Mouse (Mus musculus) hindbrain, embryonic 13.5 days (tissue): ENCODE data around the gene Prm1. TPM values are rescaled to one million over a fixed set of nuclear protein-coding genes. Genes with fewer than 3 reads are reported as not detected.
A peak's percentile ranks its signal among the peaks of the same experiment; 100 is the strongest.

Experiments used
- ATAC-seq: fragments of 200-750 bp; cut with Nextera tagmentation; 2 replicates; pipeline ENCODE4 v1.8.0; 2017; ENCODE audit warnings: moderate TSS enrichment; ENCODE audit not compliant: low FRiP score
- H3K27ac ChIP-seq: fragments of 300-500 bp; sonication (generic); 2 replicates; pipeline ENCODE4 v1.5.1; 2015; ENCODE audit warnings: inconsistent platforms, mild to moderate bottlenecking, moderate library complexity
- H3K27me3 ChIP-seq: fragments of 300-500 bp; sonication (generic); 2 replicates; pipeline ENCODE4 v1.6.1; 2015; ENCODE audit warnings: mild to moderate bottlenecking, inconsistent platforms
- H3K36me3 ChIP-seq: fragments of 300-500 bp; sonication (generic); 2 replicates; pipeline ENCODE4 v1.6.1; 2015; ENCODE audit warnings: mild to moderate bottlenecking, inconsistent platforms
- H3K4me1 ChIP-seq: fragments of 300-500 bp; sonication (generic); replicated peaks from 2 replicates; pipeline ENCODE4 v1.6.1; 2015; ENCODE audit warnings: inconsistent platforms
- H3K4me2 ChIP-seq: fragments of 300-500 bp; sonication (generic); 2 replicates; pipeline ENCODE4 v1.6.1; 2015; ENCODE audit warnings: inconsistent platforms, mild to moderate bottlenecking, moderate library complexity
- H3K4me3 ChIP-seq: fragments of 300-500 bp; sonication (generic); 2 replicates; pipeline ENCODE4 v1.5.1; 2015; ENCODE audit warnings: mild to moderate bottlenecking, inconsistent platforms
- H3K9ac ChIP-seq: fragments of 300-500 bp; sonication (generic); 2 replicates; pipeline ENCODE4 v1.6.1; 2015; ENCODE audit warnings: mild to moderate bottlenecking, inconsistent platforms
- H3K9me3 ChIP-seq: fragments of 300-500 bp; sonication (generic); 2 replicates; pipeline ENCODE4 v1.6.1; 2016; ENCODE audit warnings: inconsistent platforms
- WGBS: fragments of 180-500 bp; shearing (Covaris S2); methylation state at CpG from one replicate; pipeline ENCODE4 v1.1.7; 2015; 5-methylcytosine and 5-hydroxymethylcytosine counted together
- polyA plus RNA-seq: library from polyadenylated mRNA; unstranded; fragments of >200 nt; fragmentation: Nextera tagmentation; extraction: Ambion mirVana; gene quantifications from 2 replicates; pipeline ENCODE4 v1.2.1, GENCODE M21; 2015

The Prm1 gene
- polyA plus RNA-seq, 1 experiment from 2014 or later, result not detected

- H3K9me3 ChIP-seq, result no peaks in the 10 kb centered on the region
- no peaks in the 10 kb centered on the region for H3K36me3 ChIP-seq
- peak within 1 kb of the TSS; percentile 95 for H3K4me2 ChIP-seq
- H3K4me3 ChIP-seq, result peak within 1 kb of the TSS; percentile 62
- WGBS, result under 1% methylated on average over 59 of the region's 59 CpGs
- peaks cover 37% of the 10 kb centered on the region for H3K4me1 ChIP-seq
- peak within 1 kb of the TSS; percentile 80 for H3K9ac ChIP-seq
- H3K27ac ChIP-seq, result peak within 1 kb of the TSS; percentile 90
- H3K27me3 ChIP-seq, result peaks cover 26% of the 10 kb centered on the region
- peak; percentile 88 for ATAC-seq
Measured at GRCm38 (mm10) chr16:10785371-10786231, 20.0 kb downstream of the Prm1 start, which contains the start of gene Socs1. Socs1 (minus strand) TSS chr16:10785536.

GRCm38 (mm10) chr16:10784793-10785370 lies 20.8 kb downstream of the Prm1 start:
- under 1% methylated on average over 49 of the region's 55 CpGs for WGBS
- no peaks in the 10 kb centered on the region for H3K9me3 ChIP-seq
- peak; percentile 89 for ATAC-seq

GRCm38 (mm10) chr16:10783883-10784792 lies 21.5 kb downstream of the Prm1 start:
- ATAC-seq, result peak; percentile 15
- Histone ChIP-seq H3K4me3 (peak overlapping the region; percentile 62), H3K36me3 (no peaks in the 10 kb centered on the region), H3K9ac (peak overlapping the region; percentile 80), H3K27ac (peak overlapping the region; percentile 90), H3K4me2 (peak overlapping the region; percentile 95), H3K4me1 (peaks cover 37% of the 10 kb centered on the region), H3K9me3 (no peaks in the 10 kb centered on the region), H3K27me3 (peaks cover 30% of the 10 kb centered on the region)
- 3% methylated on average over 81 of the region's 81 CpGs for WGBS

More at GRCm38 (mm10) chr16:10784793-10785370, 20.8 kb downstream of the Prm1 start:
- no peaks in the 10 kb centered on the region for H3K36me3 ChIP-seq
- peak overlapping the region; percentile 90 for H3K27ac ChIP-seq
- peaks cover 30% of the 10 kb centered on the region for H3K27me3 ChIP-seq
- H3K4me3 ChIP-seq, result peak overlapping the region; percentile 62
- peak overlapping the region; percentile 95 for H3K4me2 ChIP-seq
- peak overlapping the region; percentile 80 for H3K9ac ChIP-seq
- peaks cover 37% of the 10 kb centered on the region for H3K4me1 ChIP-seq

GRCm38 (mm10) chr16:10783451-10783850 lies 22.2 kb downstream of the Prm1 start:
- Histone ChIP-seq H3K4me3 (peak overlapping the region; percentile 62; the same call in 1 of the 2 replicates), H3K4me2 (peak overlapping the region; percentile 95), H3K4me1 (peaks cover 37% of the 10 kb centered on the region), H3K9me3 (no peaks in the 10 kb centered on the region), H3K9ac (no peak overlapping the region), H3K27me3 (peaks cover 30% of the 10 kb centered on the region), H3K36me3 (no peaks in the 10 kb centered on the region), H3K27ac (no peak overlapping the region)
- no peak for ATAC-seq
- 72% methylated on average over 8 of the region's 8 CpGs for WGBS

GRCm38 (mm10) chr16:10783152-10783434 lies 22.5 kb downstream of the Prm1 start:
- peaks cover 37% of the 10 kb centered on the region for H3K4me1 ChIP-seq
- 68% methylated on average over 1 of the region's 1 CpGs for WGBS
- H3K27ac ChIP-seq, result no peak overlapping the region
- H3K36me3 ChIP-seq, result no peaks in the 10 kb centered on the region
- H3K4me2 ChIP-seq, result peak overlapping the region; percentile 95; the same call in 1 of the 2 replicates
- no peaks in the 10 kb centered on the region for H3K9me3 ChIP-seq
- 0 out of 2 replicates have a peak overlapping the region, but pooled peaks have one; percentile 19 for H3K9ac ChIP-seq
- 0 out of 2 replicates have a peak overlapping the region, but pooled peaks have one; percentile 62 for H3K4me3 ChIP-seq
- peaks cover 30% of the 10 kb centered on the region for H3K27me3 ChIP-seq
- no peak for ATAC-seq

- WGBS, result 40% methylated on average over 6 of the region's 6 CpGs
- ATAC-seq, result no peak
- H3K4me3 ChIP-seq, result no peak overlapping the region
Measured at GRCm38 (mm10) chr16:10782377-10783151, 23.1 kb downstream of the Prm1 start.

GRCm38 (mm10) chr16:10781862-10782371 lies 23.7 kb downstream of the Prm1 start:
- H3K36me3 ChIP-seq, result no peaks in the 10 kb centered on the region
- 0 out of 2 replicates have a peak overlapping the region, but pooled peaks have one; percentile 10 for H3K4me2 ChIP-seq
- peaks cover 30% of the 10 kb centered on the region for H3K27me3 ChIP-seq
- H3K4me1 ChIP-seq, result peaks cover 37% of the 10 kb centered on the region
- no peak overlapping the region for H3K4me3 ChIP-seq
- no peaks in the 10 kb centered on the region for H3K9me3 ChIP-seq
- no peak overlapping the region for H3K9ac ChIP-seq
- H3K27ac ChIP-seq, result no peak overlapping the region
- ATAC-seq, result no peak
- WGBS, result 45% methylated on average over 9 of the region's 9 CpGs

More at GRCm38 (mm10) chr16:10782377-10783151, 23.1 kb downstream of the Prm1 start:
- 0 out of 2 replicates have a peak overlapping the region, but pooled peaks have one; percentile 95 for H3K4me2 ChIP-seq
- H3K27ac ChIP-seq, result no peak overlapping the region
- peaks cover 37% of the 10 kb centered on the region for H3K4me1 ChIP-seq
- H3K9me3 ChIP-seq, result no peaks in the 10 kb centered on the region
- peaks cover 30% of the 10 kb centered on the region for H3K27me3 ChIP-seq
- no peaks in the 10 kb centered on the region for H3K36me3 ChIP-seq
- peak overlapping the region; percentile 19; the same call in 1 of the 2 replicates for H3K9ac ChIP-seq

- H3K4me2 ChIP-seq, result no peak overlapping the region
- peaks cover 30% of the 10 kb centered on the region for H3K27me3 ChIP-seq
- WGBS, result 91% methylated on average over 5 of the region's 5 CpGs
- H3K9ac ChIP-seq, result no peak overlapping the region
- H3K9me3 ChIP-seq, result no peaks in the 10 kb centered on the region
- H3K36me3 ChIP-seq, result no peaks in the 10 kb centered on the region
- H3K4me1 ChIP-seq, result peaks cover 27% of the 10 kb centered on the region
- ATAC-seq, result no peak
- no peak overlapping the region for H3K4me3 ChIP-seq
- no peak overlapping the region for H3K27ac ChIP-seq
Measured at GRCm38 (mm10) chr16:10780631-10781120, 25.0 kb downstream of the Prm1 start.

- 64% methylated on average over 5 of the region's 5 CpGs for WGBS
- H3K27me3 ChIP-seq, result peaks cover 9% of the 10 kb centered on the region
- no peak for ATAC-seq
Measured at GRCm38 (mm10) chr16:10777579-10778160, 28.0 kb downstream of the Prm1 start.

GRCm38 (mm10) chr16:10776322-10776721 lies 29.3 kb downstream of the Prm1 start:
- H3K4me2 ChIP-seq, result no peak overlapping the region
- 67% methylated on average over 7 of the region's 7 CpGs for WGBS

More at GRCm38 (mm10) chr16:10777579-10778160, 28.0 kb downstream of the Prm1 start:
- Histone ChIP-seq H3K9me3 (no peaks in the 10 kb centered on the region), H3K27ac (no peak overlapping the region), H3K36me3 (no peaks in the 10 kb centered on the region), H3K9ac (no peak overlapping the region), H3K4me3 (no peak overlapping the region), H3K4me2 (no peak overlapping the region), H3K4me1 (peaks cover 9% of the 10 kb centered on the region)

More at GRCm38 (mm10) chr16:10776322-10776721, 29.3 kb downstream of the Prm1 start:
- H3K27ac ChIP-seq, result no peak overlapping the region
- no peak overlapping the region for H3K4me3 ChIP-seq
- 0 out of 2 replicates have a peak, but pooled peaks cover 4% of the 10 kb centered on the region for H3K27me3 ChIP-seq
- no peak for ATAC-seq
- no peaks in the 10 kb centered on the region for H3K36me3 ChIP-seq
- no peaks in the 10 kb centered on the region for H3K9me3 ChIP-seq
- no peaks in the 10 kb centered on the region for H3K4me1 ChIP-seq
- H3K9ac ChIP-seq, result no peak overlapping the region
